Mouse (Mus musculus): ENCODE measurements around the gene Tgfbr3.

Gene Tgfbr3

GRCm38 (mm10) chr5:107078361-107078760 lies 211.1 kb downstream of the Tgfbr3 start:
- DNase-seq (ENCODE audit: low spot score) = no peak

- no peak for DNase-seq (ENCODE audit: low spot score)
These were observed 211.5 kb downstream of the Tgfbr3 start for GRCm38 (mm10) chr5:107077900-107078299.

GRCm38 (mm10) chr5:107074980-107075583 lies 214.3 kb downstream of the Tgfbr3 start:
- DNase-seq (ENCODE audit: low spot score) = no peak

- no peak for DNase-seq (ENCODE audit: low spot score)
These were observed 215.1 kb downstream of the Tgfbr3 start for GRCm38 (mm10) chr5:107074350-107074749.

- no peak for DNase-seq (ENCODE audit: low spot score)
These were observed 215.9 kb downstream of the Tgfbr3 start for GRCm38 (mm10) chr5:107073536-107073935.

- no peak for DNase-seq (ENCODE audit: low spot score)
These were observed 221.3 kb downstream of the Tgfbr3 start for GRCm38 (mm10) chr5:107068146-107068545.

- no peak for DNase-seq (ENCODE audit: low spot score)
These were observed 221.9 kb downstream of the Tgfbr3 start for GRCm38 (mm10) chr5:107067531-107067930.

GRCm38 (mm10) chr5:107064922-107065321 lies 224.5 kb downstream of the Tgfbr3 start:
- no peak for DNase-seq (ENCODE audit: low spot score)

- no peak for DNase-seq (ENCODE audit: low spot score)
These were observed 227.1 kb downstream of the Tgfbr3 start for GRCm38 (mm10) chr5:107062229-107062852.

- DNase-seq (ENCODE audit: low spot score) = no peak
These were observed 229.9 kb downstream of the Tgfbr3 start for GRCm38 (mm10) chr5:107059514-107059913.

GRCm38 (mm10) chr5:107058642-107059041 lies 230.8 kb downstream of the Tgfbr3 start:
- no peak for DNase-seq (ENCODE audit: low spot score)

Data from ovary, postnatal 10 days (tissue).